Mouse (Mus musculus) heart, postnatal 0 days (tissue): ENCODE measurements around the gene Fam227a.

Experiments
- CTCF ChIP-seq: IDR thresholded peaks from 2 replicates; pipeline ENCODE4 v1.5.1; 2016; ENCODE audit warnings: antibody characterized with exemption, control low read depth, low read depth
- EP300 ChIP-seq: IDR thresholded peaks from 2 replicates; pipeline ENCODE4 v1.6.1; 2016; ENCODE audit warnings: antibody characterized with exemption, low read depth

DNA sequence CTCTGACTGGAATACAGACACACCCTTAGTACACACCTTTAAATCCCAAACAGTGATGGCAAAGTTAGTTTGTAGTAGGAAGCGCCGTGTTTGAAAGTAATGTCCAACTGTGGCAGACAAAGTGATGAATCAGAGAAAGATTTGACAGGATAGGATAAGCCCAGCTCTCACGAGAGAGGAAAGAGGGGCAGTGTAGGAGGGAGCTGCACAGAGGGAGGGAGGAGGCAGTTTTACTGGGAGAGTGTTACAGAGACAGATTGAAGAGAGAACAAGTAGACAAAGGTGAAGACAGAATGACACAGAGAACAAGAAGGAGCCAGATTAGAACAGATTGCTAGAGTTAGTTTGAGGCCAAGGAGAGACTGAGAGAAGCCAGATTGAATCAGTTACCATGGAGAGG is 99.1 kb downstream of the Fam227a start:
- TF ChIP-seq CTCF (no peak), EP300 (no peak)
